Mouse (Mus musculus) intestine, embryonic 16.5 days (tissue): ENCODE measurements around the gene Gm6871. TPM values are rescaled to one million over a fixed set of nuclear protein-coding genes. Genes with fewer than 3 reads are reported as not detected.

Experiments used
- polyA plus RNA-seq: library from polyadenylated mRNA; unstranded; fragments of >200 nt; fragmentation: Nextera tagmentation; extraction: Ambion mirVana; gene quantifications from 2 replicates; pipeline ENCODE4 v1.2.1, GENCODE M21; 2015

Gm6871 gene
- polyA plus RNA-seq, 1 experiment from 2014 or later, result not detected

Other genes starting within 250 kb of the Gm6871 start
- gene AI987944, start 180.3 kb downstream of the Gm6871 start, polyA plus RNA-seq, result 11.8 TPM in 2 replicates
- gene Vmn2r57, start 125.0 kb downstream of the Gm6871 start, polyA plus RNA-seq, result 0.12 and 0.16 TPM in 2 replicates
- 0.05 TPM in 1 of 2 replicates, not detected in the other for gene Gm20449, start 74.2 kb downstream of the Gm6871 start, polyA plus RNA-seq
- gene AW146154, start 73.8 kb downstream of the Gm6871 start, polyA plus RNA-seq, result 9.1 and 10.1 TPM in 2 replicates
- 7.9 and 8.2 TPM in 2 replicates for gene 2610021A01Rik, start 25.6 kb upstream of the Gm6871 start, polyA plus RNA-seq
- 6.4 and 7.3 TPM in 2 replicates for gene Zfp788, start 59.5 kb upstream of the Gm6871 start, polyA plus RNA-seq